Mouse (Mus musculus) ES-E14 (cell line): Measurements from ENCODE around the gene Ccdc90b. TPM values are rescaled to one million over a fixed set of nuclear protein-coding genes. Genes with fewer than 3 reads are reported as not detected.
A peak's percentile ranks its signal among the peaks of the same experiment; 100 is the strongest.

Experiments
- DNase-seq: peaks from one replicate; pipeline ENCODE4 v3.0.0-alpha.2; 2013; ENCODE audit warnings: low read depth, low spot score
- H3K27ac ChIP-seq: 2 replicates; pipeline ENCODE4 v1.5.1; 2012; ENCODE audit warnings: low read depth, mild to moderate bottlenecking, low read length, moderate library complexity, mixed read lengths; ENCODE audit not compliant: poor library complexity, insufficient read depth, severe bottlenecking
- H3K36me3 ChIP-seq: 2 replicates; pipeline ENCODE4 v1.6.1; 2012; ENCODE audit warnings: mild to moderate bottlenecking, low read length, moderate library complexity, mixed read lengths; ENCODE audit not compliant: control insufficient read depth, poor library complexity, insufficient read depth, severe bottlenecking
- H3K4me1 ChIP-seq, 2 experiments: fragments of 150-350 bp in 1 of 2; sonication (generic) in 1 of 2; 2 replicates each; pipeline ENCODE4 v1.6.1; 2012; ENCODE audit warnings: low read length in 2 of 2, mild to moderate bottlenecking in 1 of 2, mixed read lengths in 1 of 2; ENCODE audit not compliant: control insufficient read depth in 2 of 2, insufficient read depth in 2 of 2, poor library complexity in 1 of 2
- H3K4me3 ChIP-seq, 2 experiments: fragments of 150-350 bp in 1 of 2; sonication (generic) in 1 of 2; 2 replicates each; pipeline ENCODE4 v1.5.1; 2012; ENCODE audit warnings: low read length in 2 of 2, low read depth in 1 of 2, mild to moderate bottlenecking in 1 of 2, mixed read lengths in 1 of 2; ENCODE audit not compliant: insufficient read depth in 1 of 2, poor library complexity in 1 of 2, severe bottlenecking in 1 of 2
- H3K9ac ChIP-seq: 2 replicates; pipeline ENCODE4 v1.6.1; 2012; ENCODE audit warnings: low read depth, mild to moderate bottlenecking, low read length, mixed read lengths; ENCODE audit not compliant: poor library complexity, insufficient read depth, severe bottlenecking
- H3K9me3 ChIP-seq: fragments of 150-350 bp; sonication (generic); 2 replicates; pipeline ENCODE4 v1.6.1; 2012; ENCODE audit warnings: low read depth, mild to moderate bottlenecking, low read length; ENCODE audit not compliant: control insufficient read depth, insufficient read depth
- CHD2 ChIP-seq: IDR thresholded peaks from 2 replicates; pipeline ENCODE4 v1.6.1; 2014; ENCODE audit warnings: mild to moderate bottlenecking, low read depth, low read length, inconsistent platforms
- HCFC1 ChIP-seq: IDR thresholded peaks from 2 replicates; pipeline ENCODE4 v1.6.1; 2012; ENCODE audit warnings: low read length, inconsistent platforms, borderline replicate concordance; ENCODE audit not compliant: insufficient read depth
- MAFK ChIP-seq: IDR thresholded peaks from 2 replicates; pipeline ENCODE4 v1.6.1; 2014; ENCODE audit warnings: mild to moderate bottlenecking, low read depth, low read length, inconsistent platforms; ENCODE audit not compliant: insufficient read depth
- ZC3H11A ChIP-seq: IDR thresholded peaks from 2 replicates; pipeline ENCODE4 v1.6.1; 2012; ENCODE audit warnings: low read depth, mild to moderate bottlenecking, inconsistent platforms, low read length, borderline replicate concordance
- ZNF384 ChIP-seq: IDR thresholded peaks from 2 replicates; pipeline ENCODE4 v1.6.1; 2012; ENCODE audit warnings: low read depth, low read length, inconsistent platforms
- in situ Hi-C, 2 experiments: fragments of 600-800 bp; cut with MboI; formaldehyde crosslinking; loops; one replicate each; pipeline ENCODE4 v1.15.1; 2025; ENCODE audit warnings: low sequenced_read_pairs in 2 of 2, inconsistent platforms in 1 of 2; ENCODE audit not compliant: unreplicated experiment in 2 of 2
- total RNA-seq: library from RNA; depleted of rRNA; stranded (reverse); fragments of 300-350 nt; gene quantifications from 2 replicates; pipeline ENCODE4 v1.2.3, GENCODE M21; 2012; rRNA removed

The Ccdc90b gene
- 13.8 and 16.9 TPM in 2 replicates for total RNA-seq

DNA sequence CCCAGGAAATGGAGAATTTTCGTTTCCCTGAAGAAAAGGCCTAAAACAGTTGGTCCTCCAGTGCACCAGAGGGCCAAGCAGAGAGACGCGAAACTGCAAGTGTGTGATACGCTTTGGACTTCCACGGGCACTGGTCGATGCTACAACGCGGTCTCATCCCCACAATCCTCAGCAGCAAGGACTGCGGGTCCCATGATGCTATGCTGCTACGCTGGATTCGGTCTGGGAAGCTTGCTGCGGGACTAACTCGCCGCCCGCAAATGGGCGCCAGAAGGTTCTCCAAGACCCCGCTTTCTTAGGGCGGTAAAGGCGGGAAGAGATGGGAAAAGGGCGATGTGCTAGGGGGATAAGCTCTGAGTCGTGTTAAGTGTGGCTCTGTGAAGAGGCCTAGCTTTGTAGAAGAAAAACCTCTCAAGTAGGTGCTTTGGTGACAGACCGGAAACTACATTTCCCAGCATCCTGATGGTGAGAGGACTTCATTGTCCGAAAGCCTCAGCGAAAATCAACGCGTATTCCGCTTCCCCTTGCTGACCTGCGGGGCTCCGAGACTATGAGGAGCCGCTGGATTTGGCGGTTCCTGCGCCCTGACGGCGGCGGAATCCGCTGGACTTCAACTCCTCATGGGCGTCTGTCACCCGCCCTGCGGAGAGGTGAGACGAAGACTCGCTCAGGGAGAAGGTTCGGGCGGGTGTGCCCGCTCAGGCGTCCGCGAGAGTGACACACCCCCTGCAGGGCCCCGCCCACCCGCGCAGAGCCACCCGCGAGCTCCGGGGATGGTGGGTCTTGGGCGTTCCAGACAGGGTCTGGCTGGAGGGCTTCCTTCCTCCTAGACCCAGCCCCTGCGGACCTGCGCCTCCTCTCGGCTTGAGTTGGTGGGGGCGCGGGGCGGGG, at the start of gene Ccdc90b:
TSS of gene Ccdc90b (plus strand) at position 164 of the 891 bp plus-strand sequence.
- Histone ChIP-seq H3K9me3 (no peaks in the 10 kb centered on the region), H3K4me1 (0 out of 4 replicates have a peak, but pooled peaks cover 0 to 2% of the 10 kb centered on the region in 2 experiments), H3K4me3 (peak within 1 kb of the TSS; percentile 83 to 85), H3K27ac (peak within 1 kb of the TSS; percentile 2; the same call in 1 of the 2 replicates), H3K9ac (peak within 1 kb of the TSS; percentile 84), H3K36me3 (no peaks in the 10 kb centered on the region)
- TF ChIP-seq CHD2 (peak; percentile 71; the same call in 1 of the 2 replicates), HCFC1 (peak; percentile 98), ZC3H11A (no peak), ZNF384 (no peak), MAFK (no peak)
- peak; percentile 87 for DNase-seq
- in situ Hi-C loops = no loop called here

DNA sequence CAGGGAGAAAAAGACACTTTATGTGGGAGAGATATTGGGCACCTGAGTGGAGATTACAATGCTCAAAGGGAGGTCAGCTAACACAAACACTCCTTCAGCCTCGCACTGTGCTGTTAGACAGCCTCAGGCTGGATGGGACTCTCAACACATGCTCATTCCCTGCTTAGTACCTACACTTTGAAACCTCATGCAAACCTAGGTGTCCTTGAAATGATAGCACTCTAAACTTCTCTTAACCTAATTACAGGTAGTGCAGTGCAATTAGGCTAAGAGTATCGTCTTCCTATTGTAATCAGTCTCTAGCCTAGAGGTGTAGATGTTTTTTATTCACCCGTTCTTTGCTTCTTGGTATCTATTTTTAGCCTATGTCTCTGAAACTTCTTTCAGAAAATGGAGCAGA, 40.6 kb upstream of the Ccdc90b start:
- no peaks in the 10 kb centered on the region for H3K9me3 ChIP-seq
- no peak for DNase-seq
- TF ChIP-seq ZNF384 = no peak
- no peak for TF ChIP-seq HCFC1
- TF ChIP-seq MAFK = no peak
- no peak for TF ChIP-seq CHD2
- no peak for TF ChIP-seq ZC3H11A
- H3K4me3 ChIP-seq = no peak overlapping the region
- no peaks in the 10 kb centered on the region for H3K36me3 ChIP-seq
- no peak overlapping the region for H3K9ac ChIP-seq
- H3K4me1 ChIP-seq = no peaks in the 10 kb centered on the region
- no peak overlapping the region for H3K27ac ChIP-seq
- in situ Hi-C loops = no loop called here

DNA sequence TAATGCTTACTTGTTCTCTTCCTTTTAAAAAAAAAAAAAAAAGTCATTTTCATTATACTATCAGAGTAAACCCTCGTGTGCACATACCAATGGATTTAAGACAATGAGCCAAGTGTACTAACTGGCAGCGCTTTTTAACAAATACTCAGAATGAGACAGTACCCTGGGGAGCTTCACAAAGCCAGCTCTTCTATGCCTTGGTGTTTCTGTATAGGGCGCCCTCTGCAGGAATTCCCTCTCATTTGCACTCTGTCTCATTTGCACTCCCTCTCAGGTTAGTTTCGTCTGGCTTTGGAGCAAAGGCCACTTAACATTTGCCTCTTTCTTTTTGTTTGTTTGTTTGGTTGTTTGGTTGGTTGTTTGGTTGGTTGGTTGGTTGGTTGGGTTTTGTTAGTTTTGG, 40.1 kb upstream of the Ccdc90b start:
- Histone ChIP-seq H3K4me1 (no peaks in the 10 kb centered on the region), H3K9ac (no peak overlapping the region), H3K4me3 (no peak overlapping the region), H3K9me3 (no peaks in the 10 kb centered on the region), H3K27ac (no peak overlapping the region), H3K36me3 (no peaks in the 10 kb centered on the region)
- no peak for TF ChIP-seq MAFK
- peak; percentile 21; the same call in 1 of the 2 replicates for TF ChIP-seq ZC3H11A
- in situ Hi-C loops = no loop called here
- DNase-seq = peak; percentile 30

DNA sequence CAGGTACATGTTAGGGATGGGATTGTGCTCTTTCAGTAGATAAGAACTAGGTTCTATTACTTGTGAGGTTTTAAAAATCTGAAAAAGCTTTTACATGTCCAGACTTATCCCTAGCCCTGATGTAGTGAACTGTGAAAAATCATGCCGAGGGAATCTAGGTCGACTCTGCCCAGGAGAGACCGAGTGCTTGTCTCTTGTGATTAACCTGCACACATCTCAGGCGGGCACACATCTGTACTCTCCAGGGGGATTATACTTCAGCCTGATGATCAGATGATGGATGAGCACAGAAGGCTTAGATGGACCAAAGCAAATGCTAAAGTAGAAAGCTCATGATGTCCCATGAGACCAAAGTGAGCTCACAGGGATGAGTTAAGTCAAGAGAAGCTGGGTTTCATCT, 31.7 kb upstream of the Ccdc90b start:
- Histone ChIP-seq H3K9me3 (no peaks in the 10 kb centered on the region), H3K4me3 (no peak overlapping the region), H3K4me1 (no peaks in the 10 kb centered on the region), H3K27ac (no peak overlapping the region), H3K36me3 (no peaks in the 10 kb centered on the region), H3K9ac (no peak overlapping the region)
- TF ChIP-seq ZNF384 = no peak
- no peak for TF ChIP-seq ZC3H11A
- TF ChIP-seq MAFK = no peak
- TF ChIP-seq CHD2 = no peak
- TF ChIP-seq HCFC1 = no peak
- DNase-seq = no peak
- in situ Hi-C loops = no loop called here
